Mouse (Mus musculus) embryonic facial prominence, embryonic 11.5 days (tissue): ENCODE measurements around the gene Rtn4. TPM values are rescaled to one million over a fixed set of nuclear protein-coding genes. Genes with fewer than 3 reads are reported as not detected.

Experiments used
- ATAC-seq: fragments of 200-750 bp; cut with Nextera tagmentation; replicated peaks from 2 replicates; pipeline ENCODE4 v1.8.0; 2017; ENCODE audit warnings: low read depth; ENCODE audit not compliant: insufficient number of reproducible peaks, low FRiP score, low TSS enrichment
- DNase-seq: peaks from one replicate; pipeline ENCODE4 v3.0.0-alpha.2; 2015; ENCODE audit warnings: low spot score
- H3K27ac ChIP-seq: fragments of 300-500 bp; sonication (generic); replicated peaks from 2 replicates; pipeline ENCODE4 v1.5.1; 2014; ENCODE audit warnings: mild to moderate bottlenecking, low read depth, low read length, control low read depth
- H3K27me3 ChIP-seq: fragments of 300-500 bp; sonication (generic); 2 replicates; pipeline ENCODE4 v1.6.1; 2014; ENCODE audit warnings: mild to moderate bottlenecking, low read length, moderate library complexity, mixed read lengths; ENCODE audit not compliant: control insufficient read depth, insufficient read depth
- H3K36me3 ChIP-seq: fragments of 300-500 bp; sonication (generic); replicated peaks from 2 replicates; pipeline ENCODE4 v1.6.1; 2014; ENCODE audit warnings: low read depth, mild to moderate bottlenecking, low read length, moderate library complexity, mixed read lengths; ENCODE audit not compliant: control insufficient read depth, insufficient read depth
- H3K4me1 ChIP-seq: fragments of 300-500 bp; sonication (generic); 2 replicates; pipeline ENCODE4 v1.6.1; 2014; ENCODE audit warnings: low read length, mixed read lengths; ENCODE audit not compliant: control insufficient read depth, insufficient read depth
- H3K4me2 ChIP-seq: fragments of 300-500 bp; sonication (generic); 2 replicates; pipeline ENCODE4 v1.6.1; 2014; ENCODE audit warnings: low read depth, mild to moderate bottlenecking, control low read depth, low read length, moderate library complexity
- H3K4me3 ChIP-seq: fragments of 300-500 bp; sonication (generic); 2 replicates; pipeline ENCODE4 v1.5.1; 2014; ENCODE audit warnings: low read depth, low read length, control low read depth
- H3K9ac ChIP-seq: fragments of 300-500 bp; sonication (generic); replicated peaks from 2 replicates; pipeline ENCODE4 v1.6.1; 2014; ENCODE audit warnings: mild to moderate bottlenecking, control low read depth, low read length
- H3K9me3 ChIP-seq: fragments of 300-500 bp; sonication (generic); replicated peaks from 2 replicates; pipeline ENCODE4 v1.6.1; 2016; ENCODE audit warnings: mild to moderate bottlenecking, low read length, inconsistent platforms, mixed read lengths; ENCODE audit not compliant: control insufficient read depth
- WGBS: fragments of 180-500 bp; shearing (Covaris S2); extraction: QIAGEN DNeasy Blood & Tissue Kit; methylation state at CpG from one replicate; pipeline ENCODE4 v1.1.7; 2014; 5-methylcytosine and 5-hydroxymethylcytosine counted together
- polyA plus RNA-seq: library from polyadenylated mRNA; unstranded; fragments of >200 nt; fragmentation: Nextera tagmentation; extraction: Ambion mirVana; gene quantifications from 2 replicates; pipeline ENCODE4 v1.2.1, GENCODE M21; 2014

Rtn4 gene
- polyA plus RNA-seq, 1 experiment from 2014 or later = 75.1 TPM

GRCm38 (mm10) chr11:29673359-29673758, 19.4 kb upstream of the Rtn4 start:
- Histone ChIP-seq H3K4me3 (no peak overlapping the region), H3K9me3 (no peaks in the 10 kb centered on the region), H3K27ac (no peak overlapping the region), H3K4me2 (no peak overlapping the region), H3K9ac (no peak overlapping the region), H3K27me3 (no peaks in the 10 kb centered on the region), H3K4me1 (no peaks in the 10 kb centered on the region), H3K36me3 (no peaks in the 10 kb centered on the region)
- 90% methylated on average over 2 of the region's 2 CpGs for WGBS
- ATAC-seq = no peak
- DNase-seq = no peak

GRCm38 (mm10) chr11:29676718-29677117, 16.0 kb upstream of the Rtn4 start:
- no peak overlapping the region for H3K27ac ChIP-seq
- no peak for DNase-seq
- H3K4me3 ChIP-seq = no peak overlapping the region
- H3K36me3 ChIP-seq = no peaks in the 10 kb centered on the region
- no peaks in the 10 kb centered on the region for H3K4me1 ChIP-seq
- no peaks in the 10 kb centered on the region for H3K9me3 ChIP-seq
- H3K9ac ChIP-seq = no peak overlapping the region
- H3K4me2 ChIP-seq = no peak overlapping the region
- no peak for ATAC-seq
- H3K27me3 ChIP-seq = no peaks in the 10 kb centered on the region
- WGBS = 94% methylated on average over 3 of the region's 4 CpGs

GRCm38 (mm10) chr11:29679942-29680341, 12.8 kb upstream of the Rtn4 start:
- Histone ChIP-seq H3K9ac (no peak overlapping the region), H3K9me3 (no peaks in the 10 kb centered on the region), H3K4me2 (no peak overlapping the region), H3K4me3 (no peak overlapping the region), H3K36me3 (no peaks in the 10 kb centered on the region), H3K27me3 (no peaks in the 10 kb centered on the region), H3K4me1 (no peaks in the 10 kb centered on the region), H3K27ac (no peak overlapping the region)
- ATAC-seq (no peak), DNase-seq (no peak)
- WGBS = 77% methylated on average over 3 of the region's 3 CpGs

- no peaks in the 10 kb centered on the region for H3K36me3 ChIP-seq
- WGBS = 69% methylated on average over 3 of the region's 3 CpGs
- DNase-seq = no peak
These were observed 12.0 kb upstream of the Rtn4 start for GRCm38 (mm10) chr11:29680771-29681170.

GRCm38 (mm10) chr11:29684272-29684671, 8.5 kb upstream of the Rtn4 start:
- DNase-seq = no peak
- no peak overlapping the region for H3K4me2 ChIP-seq
- H3K4me1 ChIP-seq = no peaks in the 10 kb centered on the region
- H3K9ac ChIP-seq = no peak overlapping the region
- no peaks in the 10 kb centered on the region for H3K36me3 ChIP-seq
- WGBS = 70% methylated on average over 2 of the region's 2 CpGs
- no peak overlapping the region for H3K27ac ChIP-seq
- ATAC-seq = no peak
- no peaks in the 10 kb centered on the region for H3K9me3 ChIP-seq
- no peak overlapping the region for H3K4me3 ChIP-seq
- no peaks in the 10 kb centered on the region for H3K27me3 ChIP-seq

More at GRCm38 (mm10) chr11:29680771-29681170, 12.0 kb upstream of the Rtn4 start:
- Histone ChIP-seq H3K4me3 (no peak overlapping the region), H3K4me2 (no peak overlapping the region), H3K4me1 (no peaks in the 10 kb centered on the region), H3K27me3 (no peaks in the 10 kb centered on the region), H3K9ac (no peak overlapping the region), H3K9me3 (no peaks in the 10 kb centered on the region), H3K27ac (no peak overlapping the region)
- no peak for ATAC-seq

- Histone ChIP-seq H3K4me2 (no peak overlapping the region), H3K9me3 (no peaks in the 10 kb centered on the region), H3K4me1 (no peaks in the 10 kb centered on the region), H3K27me3 (no peaks in the 10 kb centered on the region), H3K9ac (no peak overlapping the region), H3K4me3 (no peak overlapping the region), H3K27ac (no peak overlapping the region), H3K36me3 (no peaks in the 10 kb centered on the region)
- ATAC-seq (no peak), DNase-seq (no peak)
- WGBS = 88% methylated on average over 2 of the region's 2 CpGs
These were observed 6.6 kb upstream of the Rtn4 start for GRCm38 (mm10) chr11:29686176-29686575.

- no peak overlapping the region for H3K9ac ChIP-seq
- ATAC-seq = no peak
- H3K27me3 ChIP-seq = no peaks in the 10 kb centered on the region
- no peaks in the 10 kb centered on the region for H3K36me3 ChIP-seq
- no peak overlapping the region for H3K4me3 ChIP-seq
- H3K27ac ChIP-seq = no peak overlapping the region
- H3K4me2 ChIP-seq = no peak overlapping the region
- H3K9me3 ChIP-seq = no peaks in the 10 kb centered on the region
- 80% methylated on average over 1 of the region's 1 CpGs for WGBS
- H3K4me1 ChIP-seq = no peaks in the 10 kb centered on the region
- no peak for DNase-seq
These were observed 1.2 kb upstream of the Rtn4 start for GRCm38 (mm10) chr11:29691556-29691955.

- WGBS = 14% methylated on average over 12 of the region's 12 CpGs
- Histone ChIP-seq H3K27me3 (no peaks in the 10 kb centered on the region), H3K36me3 (no peaks in the 10 kb centered on the region), H3K9ac (no peak overlapping the region), H3K4me1 (no peaks in the 10 kb centered on the region), H3K4me3 (peak overlapping the region; percentile 97; the same call in 1 of the 2 replicates), H3K27ac (0 out of 2 replicates have a peak overlapping the region, but pooled peaks have one; percentile 41), H3K4me2 (no peak overlapping the region), H3K9me3 (no peaks in the 10 kb centered on the region)
- ATAC-seq = no peak
- peak; percentile 59 for DNase-seq
These were observed 550 bp upstream of the Rtn4 start for GRCm38 (mm10) chr11:29692111-29692682.
